Mouse (Mus musculus): ENCODE results near the gene Rock2.

DNA sequence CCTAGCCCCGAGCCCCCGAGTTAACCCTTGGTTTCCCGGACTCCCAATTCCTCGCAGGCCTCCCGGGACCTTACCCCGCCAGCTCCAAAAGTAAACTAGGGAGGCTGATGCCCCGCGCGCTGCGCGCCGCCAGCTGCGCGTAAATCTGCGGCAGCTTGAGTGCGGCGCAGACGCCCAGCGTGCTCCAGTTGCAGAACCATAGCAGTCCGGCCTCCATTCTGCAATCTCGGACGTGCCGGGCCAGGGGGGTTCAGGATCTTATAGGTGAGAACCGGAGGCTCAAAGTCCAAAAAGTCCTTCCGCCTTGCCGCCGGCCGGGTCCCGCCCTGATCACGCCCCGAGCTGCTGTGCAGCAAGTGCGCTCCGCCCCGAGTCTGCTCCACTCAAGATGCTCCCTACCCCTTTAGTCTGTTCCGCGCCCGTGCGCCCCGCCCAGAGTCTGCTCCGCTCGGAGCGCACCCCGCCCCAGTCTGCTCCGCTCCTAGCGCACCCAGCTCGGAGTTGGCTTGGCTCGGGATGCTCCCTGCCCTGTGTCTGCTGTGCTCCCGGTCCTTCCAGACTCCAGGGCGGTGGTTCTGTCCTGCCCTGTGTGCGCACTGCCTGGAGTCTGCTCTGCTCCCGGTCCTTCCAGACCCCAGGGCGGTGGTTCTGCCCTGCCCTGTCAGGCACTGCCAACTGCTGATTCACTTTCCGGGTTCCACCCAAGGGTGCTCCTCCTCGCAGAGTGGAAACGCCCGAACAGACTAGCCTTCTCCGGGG, 105.2 kb downstream of the Rock2 start, which contains the start of gene Pqlc3:
- TF ChIP-seq CTCF (IDR thresholded peaks at IDR 0.05; ENCODE audit: extremely low read depth, insufficient read depth, insufficient read length, insufficient replicate concordance) (no peak), POLR2A (IDR thresholded peaks at IDR 0.05; ENCODE audit: low read depth, low read length) (no peak; the same call in none of the 2 replicates)
